Mouse (Mus musculus) kidney, postnatal 36 days (tissue): Measurements from ENCODE around the gene Hist1h2ah.
"Not testable (repeated sequence)": the region's sequence is repeated elsewhere in the genome, so short reads cannot be mapped to it uniquely, and the experiment has no call there.

Source experiments
- DNase-seq, 2 experiments: peaks; one replicate each; pipeline ENCODE4 v3.0.0; 2021 to 2022; ENCODE audit warnings: mixed read lengths in 2 of 2

The Hist1h2ah gene

DNA sequence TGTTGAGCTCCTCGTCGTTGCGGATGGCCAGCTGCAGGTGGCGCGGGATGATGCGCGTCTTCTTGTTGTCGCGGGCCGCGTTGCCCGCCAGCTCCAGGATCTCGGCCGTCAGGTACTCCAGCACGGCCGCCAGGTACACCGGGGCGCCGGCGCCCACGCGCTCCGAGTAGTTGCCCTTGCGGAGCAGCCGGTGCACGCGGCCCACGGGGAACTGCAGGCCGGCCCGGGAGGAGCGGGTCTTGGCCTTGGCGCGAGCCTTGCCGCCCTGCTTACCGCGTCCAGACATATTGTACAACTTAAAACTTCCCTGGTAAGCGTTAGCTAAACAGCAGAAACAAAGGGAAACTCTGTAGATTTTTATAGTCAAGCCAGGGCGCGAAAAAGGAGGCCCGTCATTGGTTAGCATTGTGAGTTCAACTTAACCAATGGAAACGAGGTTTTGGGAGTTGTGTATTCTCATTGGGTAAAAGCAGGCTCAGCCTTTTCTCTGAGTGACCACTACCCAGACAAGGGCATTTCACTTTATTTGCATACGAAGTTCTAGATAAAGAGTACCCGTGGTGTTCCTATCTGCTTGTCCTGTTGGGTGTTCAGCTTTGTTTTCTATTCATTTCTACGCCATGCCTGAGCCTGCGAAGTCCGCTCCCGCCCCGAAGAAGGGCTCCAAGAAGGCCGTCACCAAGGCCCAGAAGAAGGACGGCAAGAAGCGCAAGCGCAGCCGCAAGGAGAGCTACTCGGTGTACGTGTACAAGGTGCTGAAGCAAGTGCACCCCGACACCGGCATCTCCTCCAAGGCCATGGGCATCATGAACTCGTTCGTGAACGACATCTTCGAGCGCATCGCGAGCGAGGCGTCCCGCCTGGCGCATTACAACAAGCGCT, at the start of gene Hist1h2ah, which contains the start of gene Hist1h2bk:
Hist1h2ah (minus strand) TSS at position 302 of the 882 bp plus-strand sequence.
Hist1h2bk (plus strand) TSS at position 604 of the 882 bp plus-strand sequence.
- peak; percentile 82 to 93 for DNase-seq

DNA sequence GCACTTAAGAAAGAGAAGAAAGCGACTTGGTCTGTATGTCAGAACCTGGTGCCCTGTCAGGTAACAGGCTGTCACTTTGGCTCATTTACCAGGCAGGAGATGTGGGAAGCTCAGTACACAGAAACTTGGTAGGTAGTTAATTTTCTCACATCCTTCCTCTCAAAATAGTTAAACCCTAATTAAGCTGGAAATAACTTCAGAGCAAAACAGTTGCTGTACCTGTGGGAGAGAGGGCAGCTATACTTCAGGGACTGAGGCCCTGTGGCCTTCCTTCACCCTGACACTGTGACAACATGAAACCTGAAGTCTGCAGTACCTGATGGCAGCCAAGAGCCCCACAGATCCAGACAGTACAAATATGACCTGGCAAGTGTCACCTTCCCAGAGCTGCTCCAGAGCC, 48.8 kb upstream of the Hist1h2ah start, which contains the start of gene Vmn1r188:
Vmn1r188 (plus strand) TSS at position 301 of the 400 bp plus-strand sequence.
- DNase-seq = not testable (repeated sequence)

DNA sequence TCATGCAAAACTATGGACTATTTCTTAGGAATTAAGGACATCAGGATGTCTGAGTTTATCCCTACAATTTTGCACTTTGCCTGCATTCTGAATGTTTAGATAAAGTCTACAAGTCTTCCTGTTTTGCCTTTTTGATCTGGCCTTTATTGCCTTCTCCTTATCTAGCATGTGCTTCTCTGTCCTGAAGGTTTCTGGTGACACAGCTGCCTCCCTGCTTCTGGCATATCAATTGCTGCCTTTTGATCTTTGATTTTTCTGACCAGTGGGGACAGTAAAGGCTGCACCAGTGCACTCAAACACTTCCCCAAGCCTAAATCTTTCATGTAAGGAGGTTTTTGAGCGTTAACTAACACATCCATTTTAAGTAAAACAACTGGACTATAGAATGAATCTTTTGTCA, 28.1 kb upstream of the Hist1h2ah start:
- no peak for DNase-seq

DNA sequence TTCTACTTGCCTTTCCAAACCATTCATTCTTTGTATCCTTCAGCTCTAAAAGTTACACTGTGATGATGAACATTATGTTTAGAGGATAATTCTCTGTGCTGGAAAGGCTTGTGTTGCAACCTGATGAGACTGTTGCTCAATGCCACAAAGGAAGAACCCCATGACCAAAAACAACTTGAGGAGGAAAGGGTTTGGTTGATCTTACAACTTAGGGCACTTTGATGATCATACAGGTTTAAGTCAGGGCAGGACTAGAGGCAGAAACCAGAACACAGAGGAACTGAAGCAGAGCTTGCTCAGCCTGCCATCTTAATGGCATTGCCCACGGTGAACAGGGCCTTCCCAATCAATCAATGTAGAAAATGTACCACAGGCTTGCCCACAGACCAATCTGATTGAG, 26.1 kb upstream of the Hist1h2ah start:
- no peak for DNase-seq

DNA sequence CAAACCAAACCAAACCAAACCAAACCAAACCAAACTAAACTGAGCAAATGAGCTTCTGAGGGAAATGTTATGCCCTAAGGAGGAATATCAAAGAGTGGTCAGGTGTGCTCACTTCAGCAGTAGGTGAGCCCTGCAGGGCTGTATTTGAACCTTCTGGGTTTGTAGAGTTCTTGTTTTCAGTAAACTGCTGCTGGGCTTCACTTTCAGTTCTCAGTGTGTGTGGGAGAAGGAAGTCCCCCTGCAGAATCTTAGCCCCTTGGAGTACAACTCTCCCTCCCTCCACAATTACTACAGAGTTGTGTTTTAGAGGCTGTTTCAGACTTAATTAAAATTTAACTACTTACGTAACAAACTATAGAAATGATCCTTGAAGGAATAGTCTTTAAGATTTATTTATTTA, 18.4 kb upstream of the Hist1h2ah start:
- no peak for DNase-seq

DNA sequence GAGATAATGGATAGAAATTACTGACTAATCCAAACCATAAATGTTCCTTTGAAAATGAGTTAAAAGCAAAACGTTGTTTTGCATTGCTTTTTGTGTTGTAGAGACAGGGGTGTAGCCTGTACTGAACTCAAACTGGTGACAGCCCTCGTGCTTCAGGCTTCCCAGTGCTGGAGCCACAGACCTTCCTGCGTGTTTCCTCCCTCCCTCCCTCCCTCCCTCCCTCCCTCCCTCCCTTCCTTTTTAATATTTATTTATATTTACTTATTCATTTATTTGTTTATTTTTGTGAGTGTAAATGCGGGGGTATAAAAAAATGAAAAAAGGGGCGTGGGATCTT, 16.1 kb upstream of the Hist1h2ah start:
- no peak for DNase-seq

DNA sequence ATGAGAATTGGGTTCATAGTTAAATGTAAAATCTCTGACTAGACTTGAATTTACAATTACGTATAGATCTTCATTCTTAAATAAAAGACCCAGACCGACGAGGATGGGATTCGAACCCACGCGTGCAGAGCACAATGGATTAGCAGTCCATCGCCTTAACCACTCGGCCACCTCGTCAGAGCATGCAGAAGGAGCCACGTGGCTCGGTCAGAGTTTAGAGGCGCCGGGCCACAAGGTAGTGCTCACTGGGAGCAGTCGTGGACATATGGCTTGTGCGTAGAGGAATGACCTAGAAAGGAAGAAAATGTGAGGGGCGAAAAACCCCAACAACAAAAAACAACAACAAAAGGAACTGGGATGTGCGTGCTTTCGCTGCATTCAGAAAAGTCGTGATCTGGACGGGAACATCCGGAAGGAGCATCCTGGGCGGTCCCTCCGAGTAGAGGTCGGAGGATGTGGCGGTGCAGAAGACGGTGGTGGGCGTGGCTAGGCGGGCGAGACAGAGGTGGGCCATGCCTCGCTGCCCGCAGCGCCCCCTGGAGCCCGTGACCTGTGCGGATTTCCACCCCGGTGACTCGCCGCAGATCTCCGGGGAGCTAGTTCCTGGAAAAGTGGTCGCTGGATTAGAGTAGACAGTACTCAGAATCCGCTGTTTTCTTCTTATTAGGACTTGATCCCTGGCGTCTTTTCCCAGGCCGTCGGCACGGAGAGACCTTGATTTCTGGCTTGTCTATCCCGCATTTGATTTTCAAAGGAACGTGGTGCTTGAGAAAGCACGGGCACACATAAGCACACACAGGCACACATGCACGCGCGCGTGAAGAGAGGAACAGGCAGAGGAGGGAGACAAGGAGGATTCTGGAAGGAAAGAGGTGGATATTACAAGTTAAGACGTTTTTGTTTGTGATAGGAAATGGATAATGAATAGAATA, 15.5 kb upstream of the Hist1h2ah start:
- DNase-seq = peak; percentile 89 to 96

DNA sequence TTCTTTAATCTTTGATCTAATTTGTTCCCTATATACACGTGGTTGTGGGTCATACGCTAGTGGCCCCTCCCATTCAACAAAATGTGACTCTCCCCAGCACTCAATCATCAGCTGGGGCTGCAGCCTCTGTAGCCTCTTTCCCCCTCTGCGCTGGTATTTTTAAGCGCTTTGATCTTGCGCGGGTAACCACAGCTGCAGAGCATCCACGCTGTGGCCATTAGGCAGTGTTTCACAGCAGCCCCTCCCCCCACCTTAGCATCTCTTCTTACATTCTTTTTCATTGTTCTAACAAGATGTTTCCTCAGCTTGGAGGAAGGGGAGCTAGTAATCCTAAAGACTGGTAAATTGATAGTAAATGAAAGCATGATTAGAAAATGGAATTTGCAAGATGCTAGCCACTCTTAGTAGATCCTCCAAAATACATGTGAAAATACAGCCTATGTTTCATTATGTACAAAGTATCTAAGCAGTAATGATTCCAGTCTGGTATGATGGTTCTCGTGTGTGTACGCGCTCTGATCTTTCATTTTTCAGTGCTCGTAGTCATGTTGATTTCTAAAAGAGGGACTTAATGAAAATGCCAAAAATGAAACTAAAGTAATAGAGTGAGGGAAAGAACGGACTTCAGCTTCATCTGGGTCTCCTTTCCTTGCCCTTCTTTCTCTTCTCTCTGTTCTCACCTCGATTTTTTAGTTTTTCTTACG, 14.5 kb upstream of the Hist1h2ah start:
- peak in 1 of 2 experiments; percentile 19 for DNase-seq

DNA sequence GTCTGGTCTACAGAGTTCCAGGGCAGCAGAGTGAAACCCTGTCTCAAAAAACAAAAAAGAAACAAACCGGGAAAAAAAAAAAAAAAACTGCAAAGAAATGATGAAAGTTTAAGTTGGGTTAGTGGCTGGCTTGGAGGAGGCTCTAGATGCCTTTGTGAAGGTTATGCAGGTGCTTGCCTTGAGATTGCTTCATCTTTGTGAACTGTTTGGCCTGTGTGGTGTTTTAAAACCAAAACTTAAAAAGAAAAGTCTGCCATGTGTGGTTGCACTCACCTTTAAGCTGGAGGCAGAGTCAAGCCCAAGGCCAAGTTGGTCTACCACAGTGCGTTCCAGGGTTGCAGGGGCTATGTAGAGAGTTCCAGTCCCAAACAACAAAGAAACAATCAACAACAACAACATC, 13.7 kb upstream of the Hist1h2ah start:
- no peak for DNase-seq

DNA sequence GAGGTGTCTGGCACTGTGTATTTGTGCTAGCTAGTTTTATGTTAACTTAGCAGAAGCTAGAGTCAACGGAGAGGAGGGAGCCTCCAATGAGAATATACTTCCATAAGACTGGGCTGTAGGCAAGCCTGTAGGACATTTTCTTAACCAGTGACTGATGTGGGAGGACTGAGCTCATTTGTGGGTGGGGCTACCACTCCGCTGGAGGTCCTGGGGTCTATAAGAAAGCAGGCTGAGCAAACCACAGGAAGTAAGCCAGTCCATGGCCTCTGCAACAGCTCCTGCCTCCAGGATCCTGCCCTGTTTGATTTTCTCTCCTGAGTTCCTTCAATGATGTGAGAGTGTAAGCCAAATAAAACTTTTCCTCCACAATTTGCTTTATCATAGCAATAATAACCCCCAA, 9.9 kb upstream of the Hist1h2ah start:
- DNase-seq = no peak

DNA sequence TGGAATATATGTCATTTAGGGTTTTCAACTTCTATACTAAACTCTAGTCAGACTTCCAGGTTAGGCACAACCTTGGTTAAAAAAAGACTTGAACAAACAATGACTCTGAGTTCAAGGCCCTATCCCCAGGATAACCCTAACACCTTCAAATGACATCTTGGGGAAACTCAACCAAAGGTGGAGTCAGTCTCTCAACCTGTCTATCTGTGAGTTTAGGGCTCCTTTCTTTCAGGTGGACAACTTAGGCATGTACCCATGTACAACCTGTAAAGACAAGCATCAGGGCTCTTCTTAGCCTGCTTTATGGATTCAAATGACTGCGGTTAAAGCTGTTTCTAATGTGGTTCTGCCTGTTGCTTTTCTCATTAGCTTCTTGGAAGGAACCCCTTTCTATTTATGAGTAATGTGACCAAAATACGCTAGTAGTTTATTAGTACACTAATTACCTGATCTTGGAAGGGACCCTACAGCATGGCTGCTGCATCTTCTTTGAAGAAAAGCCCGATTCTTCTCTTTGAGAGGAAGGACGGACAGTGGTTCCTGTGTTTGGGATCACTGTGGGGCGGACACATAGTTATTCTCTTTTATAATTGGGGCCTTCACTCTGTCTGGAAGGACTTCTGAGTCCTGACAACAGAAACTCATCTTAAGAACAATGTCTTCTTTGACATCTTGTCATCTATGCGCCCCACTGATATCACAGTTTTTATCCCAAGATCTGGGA, 9.2 kb upstream of the Hist1h2ah start:
- DNase-seq = no peak

DNA sequence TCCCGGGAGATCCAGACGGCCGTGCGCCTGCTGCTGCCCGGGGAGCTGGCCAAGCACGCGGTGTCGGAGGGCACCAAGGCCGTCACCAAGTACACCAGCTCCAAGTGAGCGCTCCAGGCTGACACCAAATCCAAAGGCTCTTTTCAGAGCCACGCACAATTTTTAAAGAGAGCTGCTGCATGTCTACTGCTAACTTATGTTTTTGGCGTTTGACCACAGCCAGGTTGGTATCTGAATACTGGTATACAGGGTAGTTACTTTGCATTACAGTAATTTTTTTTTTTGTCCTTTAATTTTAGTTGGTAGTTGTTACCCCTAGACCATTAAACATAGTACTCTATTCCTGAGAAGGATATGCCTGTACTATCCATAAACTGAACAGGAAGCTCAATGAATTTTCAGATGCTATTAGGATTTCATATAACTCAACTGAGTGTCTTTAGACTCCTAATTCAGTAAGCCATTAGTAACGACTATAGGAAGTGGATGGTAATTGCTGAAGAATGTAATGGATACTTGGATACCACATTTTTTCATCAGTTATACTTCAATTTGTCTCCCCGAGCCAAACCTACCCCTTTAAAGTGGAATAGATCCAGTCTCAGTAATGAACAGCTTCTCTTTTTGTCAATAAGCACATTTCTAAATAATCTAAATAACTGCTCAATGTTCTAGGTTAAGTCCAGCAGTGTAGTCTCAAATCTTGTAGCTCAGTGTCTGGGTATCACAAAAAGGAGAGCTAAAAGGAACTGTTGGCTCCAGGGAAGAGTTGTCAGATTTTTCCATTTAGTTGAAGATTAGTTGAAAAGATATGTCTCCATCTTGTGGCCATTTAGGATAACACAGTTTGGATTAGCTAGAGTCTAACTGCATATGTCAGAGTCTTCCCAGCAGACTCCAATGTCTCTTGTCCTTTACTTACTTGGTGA, 8.4 kb upstream of the Hist1h2ah start:
- DNase-seq = peak in 1 of 2 experiments; percentile 64

DNA sequence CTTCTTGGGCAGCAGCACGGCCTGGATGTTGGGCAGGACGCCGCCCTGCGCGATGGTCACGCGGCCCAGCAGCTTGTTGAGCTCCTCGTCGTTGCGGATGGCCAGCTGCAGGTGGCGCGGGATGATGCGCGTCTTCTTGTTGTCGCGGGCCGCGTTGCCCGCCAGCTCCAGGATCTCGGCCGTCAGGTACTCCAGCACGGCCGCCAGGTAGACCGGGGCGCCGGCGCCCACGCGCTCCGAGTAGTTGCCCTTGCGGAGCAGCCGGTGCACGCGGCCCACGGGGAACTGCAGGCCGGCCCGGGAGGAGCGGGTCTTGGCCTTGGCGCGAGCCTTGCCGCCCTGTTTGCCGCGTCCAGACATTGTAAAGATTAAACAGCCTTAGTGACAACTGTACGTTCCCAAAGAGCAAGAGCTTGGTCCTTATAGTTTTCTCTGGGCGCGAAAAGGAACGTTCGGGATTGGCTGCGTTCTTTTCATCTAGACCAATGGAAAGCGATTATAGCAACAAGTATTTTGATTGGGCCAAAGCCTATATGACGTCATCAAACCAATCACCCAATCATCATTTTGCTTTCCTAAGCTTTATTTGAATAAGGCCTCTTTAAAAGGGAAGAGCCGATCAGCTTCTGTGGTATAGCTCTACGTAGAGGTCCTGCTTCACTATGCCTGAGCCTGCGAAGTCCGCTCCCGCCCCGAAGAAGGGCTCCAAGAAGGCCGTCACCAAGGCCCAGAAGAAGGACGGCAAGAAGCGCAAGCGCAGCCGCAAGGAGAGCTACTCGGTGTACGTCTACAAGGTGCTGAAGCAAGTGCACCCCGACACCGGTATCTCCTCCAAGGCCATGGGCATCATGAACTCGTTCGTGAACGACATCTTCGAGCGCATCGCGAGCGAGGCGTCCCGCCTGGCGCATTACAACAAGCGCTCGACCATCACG, 7.5 kb upstream of the Hist1h2ah start, which contains the start of the genes Hist1h2ag and Hist1h2bj:
Hist1h2ag (minus strand) TSS at position 377 of the 935 bp plus-strand sequence.
Hist1h2bj (plus strand) TSS at position 647 of the 935 bp plus-strand sequence.
- DNase-seq = peak; percentile 82 to 96

DNA sequence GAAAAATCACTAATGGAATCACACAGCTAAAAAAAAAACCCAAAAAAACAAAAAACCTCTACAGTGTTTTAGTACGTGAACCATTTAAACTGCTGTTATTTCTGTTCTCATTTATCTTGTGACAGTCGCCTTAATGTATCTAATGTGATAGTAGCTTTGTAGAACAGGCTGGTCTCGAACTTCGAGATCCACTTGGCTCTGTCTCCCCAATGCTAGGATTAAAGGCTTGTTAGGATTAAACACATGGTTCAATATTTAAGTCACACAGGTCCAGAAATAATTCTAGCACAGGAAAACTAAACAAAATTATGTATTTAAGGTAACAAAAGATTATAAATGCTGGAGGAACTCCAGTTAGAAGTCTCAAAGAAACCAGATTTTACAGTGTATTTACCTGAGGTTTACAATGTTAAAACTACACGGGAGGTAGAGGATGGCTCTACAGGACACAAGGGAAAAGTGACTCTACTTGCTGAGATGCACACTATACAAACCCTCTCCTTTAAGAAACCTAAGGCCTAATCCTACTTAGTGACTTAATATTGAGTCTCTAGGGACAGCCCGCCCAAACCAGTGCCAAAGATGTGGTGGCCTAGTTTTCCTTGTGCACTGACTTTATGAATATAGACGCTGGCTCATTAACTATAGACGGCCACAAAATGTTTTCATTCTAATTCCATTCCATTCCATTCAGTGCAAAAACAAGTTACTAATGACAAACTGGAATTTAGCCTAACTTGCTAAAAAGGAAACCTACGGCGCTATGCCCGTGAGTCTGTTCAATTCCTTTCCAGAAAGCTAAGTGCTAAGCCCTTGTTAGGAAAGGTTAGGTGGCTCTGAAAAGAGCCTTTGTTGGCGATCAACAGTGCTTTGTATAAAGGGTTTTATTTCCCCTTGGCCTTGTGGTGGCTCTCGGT, 6.5 kb upstream of the Hist1h2ah start:
- no peak for DNase-seq

DNA sequence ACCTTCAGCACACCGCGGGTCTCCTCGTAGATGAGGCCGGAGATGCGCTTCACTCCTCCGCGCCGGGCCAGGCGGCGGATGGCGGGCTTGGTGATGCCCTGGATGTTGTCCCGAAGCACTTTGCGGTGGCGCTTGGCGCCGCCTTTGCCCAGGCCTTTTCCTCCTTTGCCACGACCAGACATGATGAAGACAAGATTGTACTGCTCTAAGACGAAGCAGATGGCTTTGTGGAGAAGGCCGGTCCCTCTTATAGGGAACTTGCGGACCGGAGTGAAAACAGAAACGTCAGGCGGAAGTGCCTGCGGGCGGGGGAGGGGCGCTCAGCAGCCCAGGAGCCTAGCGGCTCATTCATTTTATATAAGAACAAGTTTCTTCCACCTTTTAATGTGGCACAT, 5.8 kb upstream of the Hist1h2ah start, which contains the start of gene Hist1h4i:
Hist1h4i (minus strand) TSS at position 221 of the 395 bp plus-strand sequence.
- peak; percentile 94 to 96 for DNase-seq

DNA sequence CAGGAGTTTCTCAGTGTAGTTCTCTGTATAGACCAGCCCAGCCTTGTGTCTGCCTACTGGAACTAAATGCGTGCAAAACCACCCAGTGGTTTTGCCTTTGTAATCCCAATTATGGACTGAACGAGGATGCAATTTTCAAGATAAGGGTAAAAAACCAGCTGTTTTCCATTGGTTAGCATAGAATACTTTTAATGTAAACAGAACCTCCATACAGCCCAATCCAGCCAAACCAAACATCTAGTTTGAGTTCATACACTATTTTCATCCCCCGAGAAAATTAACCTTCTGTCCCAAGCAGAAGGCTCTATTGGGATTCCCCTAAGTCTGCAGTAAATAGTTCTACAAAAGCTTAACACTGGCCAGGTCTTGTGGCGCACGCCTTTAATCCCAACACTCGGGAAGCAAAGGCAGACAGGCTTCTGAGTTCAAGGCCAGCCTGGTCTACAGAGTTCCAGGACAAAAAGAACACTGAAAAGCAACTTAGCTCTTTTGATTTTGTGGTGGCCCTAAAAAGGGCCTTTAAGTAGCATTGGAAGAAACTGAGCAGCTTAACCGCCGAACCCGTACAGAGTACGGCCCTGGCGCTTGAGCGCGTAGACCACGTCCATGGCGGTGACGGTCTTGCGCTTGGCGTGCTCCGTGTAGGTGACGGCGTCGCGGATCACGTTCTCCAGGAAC, 5.2 kb upstream of the Hist1h2ah start:
- DNase-seq = no peak

DNA sequence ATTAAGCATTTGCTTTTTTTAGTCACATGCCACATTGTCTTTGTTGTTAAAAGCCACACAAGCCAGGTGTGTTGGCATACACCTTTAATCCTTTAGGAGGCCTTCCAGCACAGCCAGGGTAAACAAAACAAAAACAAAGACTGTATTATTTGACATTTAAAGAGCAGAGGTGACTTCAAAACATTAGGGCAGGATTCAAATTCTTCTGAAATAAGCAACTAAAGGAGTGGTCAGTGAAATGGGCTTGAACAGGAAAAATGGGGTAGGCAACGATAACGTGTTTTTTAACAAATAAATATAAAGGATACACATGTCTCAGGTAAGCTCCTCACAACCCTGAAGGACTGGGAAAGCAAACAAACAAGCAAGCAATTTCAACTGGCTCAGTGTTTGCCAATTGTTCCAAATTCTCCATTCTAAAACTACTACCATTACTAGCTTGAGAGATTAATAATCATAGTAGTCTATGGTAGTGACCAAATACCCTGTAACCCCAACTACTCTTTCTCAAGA, 4.6 kb upstream of the Hist1h2ah start:
- DNase-seq = no peak
